ENCODE assay signal across 9 mouse cellular contexts in genomic region chr10:69785235-69785634, GRCm38 (mm10).
DNase-seq lines count a peak whose midpoint lies in the region; ATAC-seq lines count a peak whose summit lies in the region.
"Had no signal": no experiment of that assay in that cellular context is flagged by ENCODE, and none has a peak within 500 bp of the region (broad histone marks: within the 10 kb centered on the region; RNA-seq: fewer than 3 reads in every experiment).

No protein-coding gene starts in this region.

- DNase-seq in kidney, adult 18-20 months: no peak
- peak; percentile 72 for DNase-seq in embryonic facial prominence, embryonic 14.5 days (ENCODE audit: low spot score)
- peak; percentile 55 for DNase-seq in heart, postnatal 4 days
- DNase-seq in layer of hippocampus, postnatal 14 days (ENCODE audit: low spot score in 2 of 2): no peak
- no peak for DNase-seq in adrenal gland, adult 18-20 months (ENCODE audit: low spot score in 2 of 2)
- no peak for DNase-seq in urinary bladder, adult 2 months (ENCODE audit: low spot score)

- H3K9ac ChIP-seq in kidney, embryonic 14.5 days (ENCODE audit: low read depth, low read length): no peak overlapping the region
- H3K9ac ChIP-seq in embryonic facial prominence, embryonic 14.5 days (ENCODE audit: low read depth, low read length): no peak overlapping the region

- ATAC-seq in kidney, embryonic 14.5 days (ENCODE audit: low FRiP score, low TSS enrichment): no peak
- ATAC-seq in embryonic facial prominence, embryonic 14.5 days (ENCODE audit: low read depth): peak; percentile 48; the same call in 1 of the 2 replicates
- ATAC-seq in megakaryocyte-erythroid progenitor cell, adult 5-6 weeks (replicated peaks; ENCODE audit: low FRiP score, low TSS enrichment, poor library complexity, severe bottlenecking): peak; percentile 86

- no peaks in the 10 kb centered on the region for H3K9me3 ChIP-seq in kidney, embryonic 14.5 days (ENCODE audit: control insufficient read depth, low read length)
- no peaks in the 10 kb centered on the region for H3K9me3 ChIP-seq in embryonic facial prominence, embryonic 14.5 days (ENCODE audit: control insufficient read depth, low read length)

- H3K27ac ChIP-seq in kidney, embryonic 14.5 days (ENCODE audit: low read depth, low read length): no peak overlapping the region
- no peak overlapping the region for H3K27ac ChIP-seq in embryonic facial prominence, embryonic 14.5 days (replicated peaks; ENCODE audit: low read depth, low read length)

- no peaks in the 10 kb centered on the region for H3K36me3 ChIP-seq in kidney, embryonic 14.5 days (ENCODE audit: control insufficient read depth, insufficient read depth, low read length)
- no peaks in the 10 kb centered on the region for H3K36me3 ChIP-seq in embryonic facial prominence, embryonic 14.5 days (ENCODE audit: control insufficient read depth, insufficient read depth, low read length)

- H3K4me3 ChIP-seq in kidney, embryonic 14.5 days (ENCODE audit: low read length): no peak overlapping the region
- H3K4me3 ChIP-seq in embryonic facial prominence, embryonic 14.5 days (ENCODE audit: low read depth, low read length): no peak overlapping the region

- 0 out of 2 replicates have a peak, but pooled peaks cover 12% of the 10 kb centered on the region for H3K4me1 ChIP-seq in kidney, embryonic 14.5 days (ENCODE audit: control insufficient read depth, insufficient read depth, low read length)
- peaks cover 15% of the 10 kb centered on the region; the same call in 1 of the 2 replicates for H3K4me1 ChIP-seq in embryonic facial prominence, embryonic 14.5 days (ENCODE audit: control insufficient read depth, insufficient read depth, low read length)

- H3K4me2 ChIP-seq in kidney, embryonic 14.5 days (replicated peaks; ENCODE audit: low read depth, low read length): peak overlapping the region; percentile 22
- peak overlapping the region; percentile 31 for H3K4me2 ChIP-seq in embryonic facial prominence, embryonic 14.5 days (ENCODE audit: low read depth, low read length)

- WGBS in kidney, embryonic 14.5 days: 11% methylated on average over 7 of the region's 7 CpGs
- 20% methylated on average over 7 of the region's 7 CpGs for WGBS in embryonic facial prominence, embryonic 14.5 days

- no peaks in the 10 kb centered on the region for H3K27me3 ChIP-seq in kidney, embryonic 14.5 days (ENCODE audit: control insufficient read depth, insufficient read depth, low read length)
- no peaks in the 10 kb centered on the region for H3K27me3 ChIP-seq in embryonic facial prominence, embryonic 14.5 days (replicated peaks; ENCODE audit: control insufficient read depth, insufficient read depth, low read length)
- H3K27me3 ChIP-seq: CH12.LX had no signal

Comparison
In these comparisons a context has a peak if more than half of its experiments do, and no peak if none do; other contexts are left out.
1. DNase-seq: peak in embryonic facial prominence, embryonic 14.5 days (single experiment) and heart, postnatal 4 days (single experiment); none in kidney, adult 18-20 months (single experiment), layer of hippocampus, postnatal 14 days (0 of 2), adrenal gland, adult 18-20 months (0 of 2) and urinary bladder, adult 2 months (single experiment).